Mouse (Mus musculus) limb, embryonic 10.5 days (tissue): ENCODE measurements around the gene Glp1r. TPM values are rescaled to one million over a fixed set of nuclear protein-coding genes. Genes with fewer than 3 reads are reported as not detected.
A peak's percentile ranks its signal among the peaks of the same experiment; 100 is the strongest.

Source experiments
- DNase-seq: peaks from one replicate; pipeline ENCODE4 v3.0.0-alpha.2; 2017; ENCODE audit warnings: low spot score
- H3K27ac ChIP-seq: fragments of 300-500 bp; sonication (generic); 2 replicates; pipeline ENCODE4 v1.5.1; 2016; ENCODE audit warnings: mild to moderate bottlenecking
- H3K27me3 ChIP-seq: fragments of 300-500 bp; sonication (generic); 2 replicates; pipeline ENCODE4 v1.6.1; 2016; ENCODE audit warnings: low read depth, mild to moderate bottlenecking; ENCODE audit not compliant: poor library complexity, severe bottlenecking
- H3K36me3 ChIP-seq: fragments of 300-500 bp; sonication (generic); 2 replicates; pipeline ENCODE4 v1.6.1; 2016; ENCODE audit warnings: mild to moderate bottlenecking, moderate library complexity
- H3K4me1 ChIP-seq: fragments of 300-500 bp; sonication (generic); 2 replicates; pipeline ENCODE4 v1.6.1; 2016
- H3K4me3 ChIP-seq: fragments of 300-500 bp; sonication (generic); 2 replicates; pipeline ENCODE4 v1.5.1; 2016; ENCODE audit warnings: mild to moderate bottlenecking, moderate library complexity
- H3K9me3 ChIP-seq: fragments of 300-500 bp; sonication (generic); replicated peaks from 2 replicates; pipeline ENCODE4 v1.6.1; 2016; ENCODE audit warnings: mild to moderate bottlenecking
- WGBS: fragments of 180-500 bp; shearing (Covaris S2); methylation state at CpG from one replicate; pipeline ENCODE4 v1.1.7; 2016; 5-methylcytosine and 5-hydroxymethylcytosine counted together
- polyA plus RNA-seq: library from polyadenylated mRNA; unstranded; fragments of >200 nt; fragmentation: Nextera tagmentation; extraction: Ambion mirVana; gene quantifications from 2 replicates; pipeline ENCODE4 v1.2.1, GENCODE M21; 2016

Glp1r gene
- polyA plus RNA-seq, 1 experiment from 2014 or later, result not detected

DNA sequence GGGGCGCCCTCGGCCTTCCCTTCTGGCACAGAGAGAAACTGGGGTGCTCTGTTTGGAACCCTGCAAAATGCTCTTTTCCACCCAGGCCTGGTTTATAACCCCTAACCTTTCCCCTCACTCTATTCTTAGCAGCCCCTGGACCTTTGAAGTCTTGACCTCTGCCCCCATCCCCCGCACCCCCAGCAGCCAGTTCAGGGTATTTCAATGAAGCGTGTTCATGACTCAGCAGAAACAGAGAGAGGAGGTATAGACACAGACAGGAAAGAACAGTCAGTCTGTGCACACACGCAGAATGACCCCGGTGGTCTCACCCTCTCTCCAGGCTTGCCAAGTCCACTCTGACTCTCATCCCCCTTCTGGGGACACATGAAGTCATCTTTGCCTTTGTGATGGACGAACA lies 29.2 kb downstream of the Glp1r start:
- no peak overlapping the region for H3K4me3 ChIP-seq
- 72% methylated on average over 7 of the region's 7 CpGs for WGBS
- no peak for DNase-seq
- H3K27ac ChIP-seq, result no peak overlapping the region
- H3K9me3 ChIP-seq, result no peaks in the 10 kb centered on the region
- H3K36me3 ChIP-seq, result no peaks in the 10 kb centered on the region
- peaks cover 19% of the 10 kb centered on the region for H3K4me1 ChIP-seq
- no peaks in the 10 kb centered on the region; the same call in 1 of the 2 replicates for H3K27me3 ChIP-seq

DNA sequence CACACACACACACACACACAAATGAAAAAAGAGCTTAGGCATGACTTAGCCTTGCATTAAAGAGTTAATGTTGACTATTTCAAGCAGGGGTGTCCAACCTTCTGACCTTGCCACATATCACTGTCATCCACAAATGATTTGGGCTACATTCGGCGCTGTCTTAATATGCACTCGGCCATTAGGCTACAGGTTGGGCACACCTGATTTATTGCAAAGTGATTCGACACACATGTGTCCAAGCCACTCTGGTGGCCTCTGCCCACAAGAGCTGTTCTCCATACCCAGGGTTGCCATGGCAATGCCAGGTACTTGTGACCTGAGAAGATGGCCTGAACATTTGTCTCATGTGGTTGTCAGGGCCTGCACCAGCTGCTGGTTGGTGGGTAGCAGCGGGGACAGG lies 31.2 kb downstream of the Glp1r start:
- Histone ChIP-seq H3K27ac (no peak overlapping the region), H3K9me3 (no peaks in the 10 kb centered on the region), H3K4me1 (peaks cover 19% of the 10 kb centered on the region), H3K4me3 (no peak overlapping the region), H3K36me3 (no peaks in the 10 kb centered on the region), H3K27me3 (no peaks in the 10 kb centered on the region; the same call in 1 of the 2 replicates)
- peak; percentile 59 for DNase-seq
- WGBS, result 34% methylated on average over 5 of the region's 5 CpGs

DNA sequence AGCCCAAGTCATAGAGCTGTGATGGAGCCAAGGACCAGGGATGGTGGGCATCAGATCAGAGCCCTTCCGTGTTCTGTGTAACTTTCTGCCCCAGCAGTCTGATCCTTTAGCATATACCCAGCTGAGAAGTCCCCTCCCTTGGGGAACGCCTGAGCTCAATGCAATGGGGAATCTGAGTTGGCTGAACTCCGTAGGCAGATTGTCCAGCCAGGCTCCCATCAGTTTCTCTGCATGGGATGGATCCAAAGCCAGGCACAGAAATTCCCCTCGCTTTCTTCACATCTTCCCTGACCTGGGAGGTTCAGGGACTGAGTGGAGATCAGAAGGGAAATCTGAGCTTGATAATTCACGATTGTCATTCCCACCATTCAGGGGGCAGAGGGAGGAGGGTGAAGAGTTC lies 33.7 kb downstream of the Glp1r start:
- DNase-seq, result no peak
- H3K27me3 ChIP-seq, result no peaks in the 10 kb centered on the region; the same call in 1 of the 2 replicates
- peaks cover 17% of the 10 kb centered on the region for H3K4me1 ChIP-seq
- 71% methylated on average over 5 of the region's 5 CpGs for WGBS
- no peak overlapping the region for H3K4me3 ChIP-seq
- H3K9me3 ChIP-seq, result no peaks in the 10 kb centered on the region
- no peaks in the 10 kb centered on the region for H3K36me3 ChIP-seq
- H3K27ac ChIP-seq, result no peak overlapping the region

DNA sequence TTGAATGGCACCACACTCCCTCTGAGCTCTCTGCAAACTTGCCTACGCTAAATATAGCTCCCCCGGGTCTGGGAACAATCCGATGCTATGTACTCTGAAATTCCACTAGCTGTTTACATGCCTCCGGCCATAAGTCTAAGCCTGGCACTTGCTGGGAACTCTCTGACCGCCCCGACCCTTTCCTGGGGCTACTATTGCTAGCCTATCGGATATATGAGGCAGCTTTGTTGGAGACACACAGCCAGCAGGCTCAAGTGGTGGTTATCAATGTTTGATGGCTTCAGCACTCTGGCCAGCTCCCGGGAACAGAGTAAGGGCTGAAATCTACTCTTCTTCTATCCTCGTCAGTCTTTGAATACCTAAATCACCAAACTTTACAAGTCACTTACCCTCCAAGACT lies 36.9 kb downstream of the Glp1r start:
- H3K4me3 ChIP-seq, result no peak overlapping the region
- no peak overlapping the region for H3K27ac ChIP-seq
- WGBS, result 57% methylated on average over 9 of the region's 9 CpGs
- no peaks in the 10 kb centered on the region for H3K9me3 ChIP-seq
- DNase-seq, result peak; percentile 74
- H3K27me3 ChIP-seq, result no peaks in the 10 kb centered on the region; the same call in 1 of the 2 replicates
- no peaks in the 10 kb centered on the region for H3K36me3 ChIP-seq
- H3K4me1 ChIP-seq, result no peaks in the 10 kb centered on the region

DNA sequence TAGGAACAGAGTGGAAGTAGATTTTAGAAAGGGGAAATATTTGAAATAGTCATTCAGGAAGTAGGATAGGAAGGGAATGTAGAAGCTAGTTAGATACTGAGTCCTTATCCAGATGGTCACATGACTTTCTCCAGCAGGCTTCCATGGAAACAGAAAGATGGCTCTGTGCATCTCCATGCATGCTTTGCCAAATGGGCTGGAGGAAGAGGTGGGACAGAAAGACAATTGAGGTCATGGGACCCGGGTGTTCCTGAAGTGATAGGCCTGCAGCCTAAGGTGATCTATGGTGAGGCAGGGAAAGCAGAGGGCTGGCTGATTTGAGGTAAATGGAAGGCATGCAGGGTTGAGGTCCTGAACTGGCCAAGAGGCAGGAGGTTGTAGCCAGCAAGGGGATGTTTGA lies 46.8 kb downstream of the Glp1r start:
- Histone ChIP-seq H3K4me3 (no peak overlapping the region), H3K4me1 (no peaks in the 10 kb centered on the region)

DNA sequence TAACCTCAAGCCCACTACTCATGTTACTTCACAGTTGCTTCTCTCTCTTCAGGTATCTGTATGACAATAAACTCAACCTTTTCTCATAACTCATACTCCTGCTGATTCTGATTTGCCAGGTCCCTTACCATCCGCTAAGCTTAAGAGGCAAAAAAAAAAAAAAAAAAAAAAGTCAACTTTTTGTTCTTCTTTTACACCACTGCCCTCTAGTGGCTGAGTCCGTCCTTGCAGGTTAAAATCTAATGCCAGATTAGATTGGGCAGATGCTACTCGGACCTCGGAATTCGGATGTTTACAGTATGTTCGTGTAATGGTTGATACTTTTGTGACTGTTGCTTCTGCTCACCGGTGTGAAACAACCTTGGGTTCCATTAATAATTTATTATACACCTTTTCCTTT lies 49.2 kb downstream of the Glp1r start:
- Histone ChIP-seq H3K9me3 (no peaks in the 10 kb centered on the region), H3K4me1 (peaks cover 10% of the 10 kb centered on the region), H3K4me3 (no peak overlapping the region), H3K36me3 (no peaks in the 10 kb centered on the region), H3K27me3 (peaks cover 9% of the 10 kb centered on the region), H3K27ac (no peak overlapping the region)
- 9% methylated on average over 7 of the region's 7 CpGs for WGBS
- DNase-seq, result peak; percentile 64

More for the DNA sequence above, 46.8 kb downstream of the Glp1r start:
- no peak overlapping the region for H3K27ac ChIP-seq
- peaks cover 3% of the 10 kb centered on the region; the same call in 1 of the 2 replicates for H3K27me3 ChIP-seq
- WGBS, result 86% methylated on average over 1 of the region's 1 CpGs
- no peaks in the 10 kb centered on the region for H3K36me3 ChIP-seq
- no peaks in the 10 kb centered on the region for H3K9me3 ChIP-seq
- DNase-seq, result no peak

DNA sequence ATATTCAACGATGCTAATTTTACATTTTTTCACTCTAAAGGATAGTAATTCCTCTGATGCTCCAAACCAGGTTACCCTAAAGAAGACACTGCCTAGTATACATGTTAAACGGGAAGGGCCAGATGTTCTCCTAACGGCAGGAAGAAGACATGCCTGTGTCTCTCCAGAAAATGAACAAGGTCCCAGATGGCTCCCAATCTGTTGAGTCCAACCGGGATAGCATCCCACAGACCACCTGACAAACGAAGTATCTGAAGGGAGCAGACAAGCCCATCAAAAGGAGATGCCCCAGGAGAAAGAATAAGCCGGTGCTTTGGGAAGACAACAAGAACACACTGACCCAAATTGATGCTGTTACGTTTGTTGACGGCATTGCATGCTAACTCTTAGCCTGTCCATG lies 50.0 kb downstream of the Glp1r start:
- no peaks in the 10 kb centered on the region for H3K9me3 ChIP-seq
- 72% methylated on average over 8 of the region's 8 CpGs for WGBS
- peaks cover 10% of the 10 kb centered on the region for H3K4me1 ChIP-seq
- no peak overlapping the region for H3K4me3 ChIP-seq
- H3K36me3 ChIP-seq, result no peaks in the 10 kb centered on the region
- H3K27me3 ChIP-seq, result peaks cover 9% of the 10 kb centered on the region
- no peak for DNase-seq
- H3K27ac ChIP-seq, result no peak overlapping the region

DNA sequence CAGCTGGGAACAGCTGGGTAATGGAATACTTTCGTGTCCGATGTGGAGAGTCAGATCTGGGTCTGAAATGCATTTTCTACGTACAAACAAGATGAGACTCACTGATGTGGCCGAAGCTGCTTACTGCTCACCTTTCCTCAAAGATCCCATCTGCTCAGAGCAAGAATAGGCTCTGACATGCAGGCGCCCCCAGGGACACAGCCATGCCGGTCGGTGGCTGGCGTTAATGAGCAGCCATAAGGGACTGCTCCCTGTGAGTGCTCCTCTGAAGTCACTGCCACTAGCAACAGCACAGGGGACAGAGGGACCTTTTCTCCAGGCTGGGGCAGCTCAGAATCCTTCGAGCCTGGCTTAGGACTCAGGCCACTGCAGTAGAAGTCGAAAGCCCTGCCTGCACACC lies 52.7 kb downstream of the Glp1r start, which contains the start of gene Umodl1:
Gene Umodl1 (plus strand): TSS at position 301 of the 400 bp plus-strand sequence.
- no peak within 1 kb of the TSS for H3K4me3 ChIP-seq
- no peaks in the 10 kb centered on the region for H3K9me3 ChIP-seq
- H3K27ac ChIP-seq, result 0 out of 2 replicates have a peak within 1 kb of the TSS, but pooled peaks have one; percentile 36
- no peak for DNase-seq
- H3K36me3 ChIP-seq, result no peaks in the 10 kb centered on the region
- H3K4me1 ChIP-seq, result peaks cover 10% of the 10 kb centered on the region
- peaks cover 9% of the 10 kb centered on the region for H3K27me3 ChIP-seq
- 32% methylated on average over 10 of the region's 10 CpGs for WGBS

DNA sequence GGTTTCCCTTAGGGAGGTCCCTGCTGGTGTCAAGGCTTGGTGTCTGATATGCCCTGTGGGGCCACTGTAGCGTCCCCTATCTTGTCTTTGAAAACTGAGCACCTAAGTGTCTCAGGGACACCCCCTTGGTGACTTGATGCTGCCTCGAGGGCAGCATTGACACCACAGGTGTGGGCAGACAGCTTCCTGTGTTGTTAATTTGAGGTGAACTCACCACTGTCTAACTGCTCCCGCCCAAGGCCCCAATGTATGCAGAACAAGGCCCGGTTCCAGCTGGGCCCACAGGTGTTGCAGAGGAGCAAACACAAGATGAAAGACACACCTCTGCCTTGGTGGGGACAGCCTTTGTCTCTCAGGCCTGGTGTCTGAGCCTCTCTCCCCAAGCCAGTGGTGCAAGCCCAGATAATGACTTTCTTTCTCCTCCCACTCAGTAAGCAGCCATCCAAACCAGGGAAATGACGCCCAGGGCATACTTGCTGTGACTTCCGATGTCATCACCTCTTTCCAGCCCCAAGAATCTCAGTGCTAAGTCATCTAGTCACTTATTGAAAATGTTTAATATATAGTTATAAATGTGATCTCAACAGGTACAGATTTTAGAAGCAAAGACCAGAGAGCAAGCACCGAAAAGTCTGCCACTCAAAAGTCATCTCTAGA lies 60.4 kb downstream of the Glp1r start:
- Histone ChIP-seq H3K27ac (no peak overlapping the region), H3K27me3 (no peaks in the 10 kb centered on the region), H3K36me3 (no peaks in the 10 kb centered on the region), H3K4me3 (no peak overlapping the region), H3K4me1 (peaks cover 5% of the 10 kb centered on the region; the same call in 1 of the 2 replicates), H3K9me3 (no peaks in the 10 kb centered on the region)
- no peak for DNase-seq
- WGBS, result 57% methylated on average over 7 of the region's 7 CpGs

DNA sequence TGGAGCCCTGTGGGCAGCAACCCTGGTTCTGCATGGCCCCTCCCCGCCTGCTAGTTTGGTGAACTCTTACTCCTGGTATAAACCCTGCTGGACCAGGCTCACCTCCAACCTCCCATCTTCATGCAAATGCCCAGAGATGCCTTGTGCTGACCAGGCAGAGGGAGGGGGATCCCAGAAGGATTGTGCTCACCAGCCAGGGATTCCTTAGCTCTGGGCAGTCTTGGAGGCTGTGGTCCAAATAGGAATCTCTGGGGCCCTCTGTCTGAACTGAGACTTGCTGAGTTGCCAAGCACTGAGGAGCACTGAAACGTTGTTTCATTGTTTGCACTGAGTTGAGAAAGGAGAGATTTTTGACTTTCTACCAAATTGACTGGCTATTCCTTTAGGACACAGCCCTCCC lies 61.3 kb downstream of the Glp1r start:
- DNase-seq, result no peak
- H3K27ac ChIP-seq, result no peak overlapping the region
- peaks cover 5% of the 10 kb centered on the region; the same call in 1 of the 2 replicates for H3K4me1 ChIP-seq
- H3K9me3 ChIP-seq, result no peaks in the 10 kb centered on the region
- no peak overlapping the region for H3K4me3 ChIP-seq
- 48% methylated on average over 2 of the region's 2 CpGs for WGBS
- H3K36me3 ChIP-seq, result no peaks in the 10 kb centered on the region
- H3K27me3 ChIP-seq, result no peaks in the 10 kb centered on the region

DNA sequence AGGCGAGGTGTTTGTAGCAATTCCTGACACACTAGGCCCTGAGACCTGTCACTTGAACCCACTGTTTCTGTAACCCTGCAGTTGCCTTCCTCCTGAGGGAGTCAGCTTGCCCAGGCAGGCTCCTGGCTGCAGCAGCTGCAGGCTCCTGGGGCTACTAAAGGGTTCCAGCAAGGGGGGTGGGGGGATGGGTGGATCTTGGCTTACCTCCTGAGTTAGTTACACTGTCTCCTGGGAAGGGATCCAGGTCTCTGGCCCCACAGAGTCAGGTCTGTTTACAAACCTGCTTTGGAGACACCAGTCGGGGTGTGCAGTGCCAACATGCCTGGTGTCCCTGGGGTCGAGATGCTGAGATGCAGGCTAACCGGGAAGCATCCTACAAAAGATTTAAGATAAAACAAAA lies 68.4 kb downstream of the Glp1r start:
- WGBS, result 70% methylated on average over 4 of the region's 4 CpGs
- H3K27me3 ChIP-seq, result no peaks in the 10 kb centered on the region
- H3K27ac ChIP-seq, result no peak overlapping the region
- no peak for DNase-seq
- no peaks in the 10 kb centered on the region for H3K36me3 ChIP-seq
- H3K4me3 ChIP-seq, result no peak overlapping the region
- H3K4me1 ChIP-seq, result peaks cover 24% of the 10 kb centered on the region
- no peaks in the 10 kb centered on the region for H3K9me3 ChIP-seq

DNA sequence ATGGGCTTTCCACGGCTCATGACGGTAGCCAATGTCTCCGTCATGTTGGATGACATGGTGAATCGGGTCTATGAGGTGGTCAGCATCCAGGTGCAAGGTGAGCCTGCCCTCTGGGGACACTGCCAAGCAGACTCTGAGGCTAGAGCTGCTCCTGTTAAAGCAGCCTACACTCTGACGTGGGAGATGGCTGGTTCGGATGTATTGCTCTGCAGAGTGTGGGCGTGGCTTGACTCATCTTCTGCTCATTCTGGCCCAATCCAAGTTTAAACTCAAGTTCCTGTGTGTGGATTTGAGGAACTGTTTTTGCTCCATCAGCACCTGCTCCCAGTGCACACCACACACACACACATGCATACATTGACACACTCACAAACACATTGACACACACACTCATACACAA lies 70.3 kb downstream of the Glp1r start:
- Histone ChIP-seq H3K4me1 (peaks cover 24% of the 10 kb centered on the region), H3K4me3 (no peak overlapping the region), H3K27me3 (no peaks in the 10 kb centered on the region), H3K36me3 (no peaks in the 10 kb centered on the region), H3K9me3 (no peaks in the 10 kb centered on the region), H3K27ac (no peak overlapping the region)
- no peak for DNase-seq
- 87% methylated on average over 7 of the region's 7 CpGs for WGBS

DNA sequence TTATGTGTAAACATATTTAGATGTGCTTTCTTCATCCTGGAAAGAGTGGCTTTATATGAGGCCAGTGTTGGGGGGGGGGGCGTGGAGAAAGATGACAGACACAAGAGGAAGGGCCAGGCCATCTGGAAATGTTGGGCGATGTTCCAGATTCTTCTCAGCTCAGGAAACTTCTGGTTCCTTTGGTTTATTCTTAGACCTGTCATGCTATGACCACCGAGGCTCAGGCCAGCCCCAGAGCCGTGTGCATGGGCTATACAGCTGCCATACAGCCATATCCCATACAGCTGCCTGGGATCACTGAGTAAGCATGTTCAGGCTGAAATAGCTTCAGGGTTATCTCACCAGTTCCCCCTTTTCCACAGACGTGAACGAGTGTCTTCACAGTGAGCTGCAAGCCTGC lies 71.7 kb downstream of the Glp1r start:
- no peak overlapping the region for H3K4me3 ChIP-seq
- no peak for DNase-seq
- 87% methylated on average over 6 of the region's 6 CpGs for WGBS
- no peaks in the 10 kb centered on the region for H3K36me3 ChIP-seq
- no peak overlapping the region; the same call in 1 of the 2 replicates for H3K27ac ChIP-seq
- no peaks in the 10 kb centered on the region for H3K27me3 ChIP-seq
- peaks cover 21% of the 10 kb centered on the region for H3K4me1 ChIP-seq
- no peaks in the 10 kb centered on the region for H3K9me3 ChIP-seq

DNA sequence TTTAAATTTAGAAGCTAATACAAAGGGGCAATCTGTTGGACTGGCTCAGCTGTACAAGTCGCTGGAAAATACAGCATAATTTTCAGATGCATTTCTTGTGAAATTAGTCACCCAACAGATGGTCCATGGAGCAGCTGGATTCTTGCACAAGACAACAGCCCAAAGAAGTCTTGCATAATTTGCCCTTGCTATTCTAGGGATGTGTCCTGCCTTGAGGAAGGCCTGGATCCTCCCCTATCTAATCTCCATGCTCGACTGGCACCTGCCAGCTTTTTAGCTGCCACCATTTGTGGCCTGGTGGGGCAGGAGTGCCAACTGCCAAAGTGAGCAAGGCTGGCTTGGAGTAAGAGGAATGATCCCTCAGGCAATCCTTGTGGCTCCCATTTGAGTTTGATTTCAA lies 75.7 kb downstream of the Glp1r start:
- no peak for DNase-seq
- H3K27ac ChIP-seq, result no peak overlapping the region
- WGBS, result 75% methylated on average over 2 of the region's 2 CpGs

More for the DNA sequence above, 75.7 kb downstream of the Glp1r start:
- no peaks in the 10 kb centered on the region for H3K27me3 ChIP-seq
- no peaks in the 10 kb centered on the region for H3K9me3 ChIP-seq
- no peaks in the 10 kb centered on the region for H3K36me3 ChIP-seq
- H3K4me1 ChIP-seq, result peaks cover 11% of the 10 kb centered on the region
- H3K4me3 ChIP-seq, result no peak overlapping the region
